Mouse (Mus musculus) R1 (cell line): ENCODE measurements around the gene Clic5.
A peak's percentile ranks its signal among the peaks of the same experiment; 100 is the strongest.
"Not testable (repeated sequence)": the region's sequence is repeated elsewhere in the genome, so short reads cannot be mapped to it uniquely, and the experiment has no call there.

Source experiments
- DNase-seq: peaks from one replicate; pipeline ENCODE4 v3.0.0-alpha.2; 2018; ENCODE audit warnings: low read depth, low spot score

Gene Clic5

DNA sequence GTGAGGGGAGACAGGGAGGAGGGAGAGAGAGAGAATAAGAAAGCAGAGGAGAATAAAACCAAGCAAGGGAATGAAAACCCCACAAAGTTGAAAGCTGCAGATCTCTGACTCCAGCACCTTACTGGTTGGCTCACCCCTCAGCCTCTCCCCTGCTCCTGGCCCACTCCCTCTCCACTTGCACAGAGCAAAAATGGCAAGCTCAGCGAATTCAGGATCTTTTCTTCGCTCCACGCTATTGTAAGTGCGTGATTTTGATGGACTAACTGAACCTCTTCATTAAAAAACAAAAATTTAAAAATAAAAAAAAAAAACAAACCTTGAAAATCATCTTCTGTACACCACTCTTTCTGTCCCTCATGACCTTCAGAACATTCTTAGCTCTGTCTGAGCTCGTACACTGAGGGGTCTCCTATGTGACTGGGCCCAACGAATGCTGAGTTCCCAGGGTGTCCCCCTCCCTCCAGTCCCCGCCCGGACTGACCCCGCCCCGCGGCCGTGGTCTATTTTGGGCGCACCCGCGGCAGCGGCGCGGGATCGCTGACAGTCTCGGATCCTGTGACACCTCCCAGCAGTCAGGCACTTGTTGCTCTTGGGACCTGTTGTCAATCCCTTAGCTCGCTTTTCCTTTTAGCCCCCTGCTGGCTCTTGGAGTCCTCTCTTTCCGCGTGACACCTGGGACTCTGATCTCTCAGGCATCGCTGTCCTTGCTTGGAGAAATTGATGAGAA, at the start of gene Clic5:
TSS of gene Clic5 (plus strand) at position 543 of the 727 bp plus-strand sequence.
- DNase-seq = peak; percentile 55

DNA sequence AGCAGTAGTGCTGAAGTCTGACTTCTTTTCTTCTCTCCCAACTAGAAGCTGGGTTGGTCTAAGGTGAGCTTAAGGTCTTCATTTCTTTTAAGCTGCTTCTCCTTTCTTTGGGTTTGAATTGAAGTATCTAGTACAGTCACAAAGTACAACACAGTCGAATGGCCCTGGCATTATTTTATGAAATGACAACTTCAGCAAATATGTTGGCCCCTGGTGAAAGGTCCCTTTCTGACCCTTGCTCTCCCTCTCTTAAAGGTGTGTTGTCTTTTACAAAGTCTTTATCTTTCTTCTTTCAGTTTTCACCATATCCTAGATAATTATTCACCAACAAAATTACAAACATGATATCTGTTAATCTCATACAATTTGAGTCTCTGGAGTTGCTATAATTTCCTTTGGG, 42.6 kb upstream of the Clic5 start:
- no peak for DNase-seq

GRCm38 (mm10) chr17:44148109-44148846, 40.1 kb upstream of the Clic5 start:
- no peak for DNase-seq

DNA sequence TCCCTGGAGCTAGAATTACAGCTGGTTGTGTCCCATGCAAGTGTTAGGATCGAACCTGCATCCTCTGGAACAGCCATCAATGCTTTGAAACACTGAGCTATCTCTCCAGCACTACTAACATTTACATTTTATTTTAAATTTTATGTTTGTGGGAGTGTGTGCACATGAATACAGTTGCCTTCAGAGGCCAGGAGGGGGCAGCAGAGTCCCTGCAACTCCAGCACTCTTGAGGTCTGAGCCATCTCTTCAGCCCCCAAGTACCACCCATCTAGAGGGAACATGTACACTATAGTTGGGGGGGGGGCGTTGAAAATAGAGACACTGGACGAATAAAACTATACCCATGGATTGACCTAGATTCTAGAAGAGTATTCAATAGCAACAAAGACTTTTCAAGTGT, 37.3 kb upstream of the Clic5 start:
- DNase-seq = peak; percentile 55

DNA sequence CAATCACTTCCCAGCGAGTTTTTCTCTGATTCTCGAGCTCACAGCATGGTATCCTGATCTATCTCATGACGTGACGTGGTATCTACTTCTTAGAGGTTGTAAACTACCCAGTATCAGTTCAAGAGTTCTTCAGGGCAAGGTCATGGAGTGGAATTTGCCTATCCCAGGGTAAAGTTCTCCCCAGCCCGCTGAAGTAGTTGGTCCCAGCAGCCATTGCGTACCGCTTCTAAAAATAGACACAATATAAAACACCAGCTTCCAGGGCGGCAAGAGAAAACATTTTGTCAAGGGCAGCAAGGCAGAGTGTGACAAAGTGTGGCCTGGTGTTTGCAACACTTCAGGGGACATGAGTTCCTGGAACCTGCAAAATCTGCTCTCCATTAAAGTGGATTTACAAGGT, 36.5 kb upstream of the Clic5 start:
- no peak for DNase-seq

- no peak for DNase-seq
These were observed 34.5 kb upstream of the Clic5 start for GRCm38 (mm10) chr17:44153871-44154270.

- DNase-seq = no peak
These were observed 33.2 kb upstream of the Clic5 start for GRCm38 (mm10) chr17:44155204-44155603.

DNA sequence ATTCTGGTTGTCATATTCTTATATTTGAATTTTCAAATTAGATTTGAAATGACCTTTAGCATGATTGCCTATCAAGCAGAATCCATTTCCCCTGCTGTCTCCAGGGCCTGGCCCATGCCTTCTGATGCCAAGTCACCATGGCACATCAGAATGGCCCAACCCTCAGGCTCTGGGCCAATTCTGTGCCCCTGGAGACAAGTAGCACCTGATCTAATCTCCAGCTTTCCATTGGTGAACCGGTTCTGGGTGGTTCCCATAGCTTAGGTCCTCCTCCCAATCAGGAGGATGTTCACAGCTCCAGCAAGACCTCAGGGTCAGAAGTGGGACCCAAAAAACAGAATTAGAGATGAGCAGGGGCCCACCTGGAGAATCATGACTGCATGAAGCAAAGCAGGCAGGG, 30.2 kb upstream of the Clic5 start:
- DNase-seq = no peak

- DNase-seq = no peak
These were observed 27.9 kb upstream of the Clic5 start for GRCm38 (mm10) chr17:44160449-44160848.

DNA sequence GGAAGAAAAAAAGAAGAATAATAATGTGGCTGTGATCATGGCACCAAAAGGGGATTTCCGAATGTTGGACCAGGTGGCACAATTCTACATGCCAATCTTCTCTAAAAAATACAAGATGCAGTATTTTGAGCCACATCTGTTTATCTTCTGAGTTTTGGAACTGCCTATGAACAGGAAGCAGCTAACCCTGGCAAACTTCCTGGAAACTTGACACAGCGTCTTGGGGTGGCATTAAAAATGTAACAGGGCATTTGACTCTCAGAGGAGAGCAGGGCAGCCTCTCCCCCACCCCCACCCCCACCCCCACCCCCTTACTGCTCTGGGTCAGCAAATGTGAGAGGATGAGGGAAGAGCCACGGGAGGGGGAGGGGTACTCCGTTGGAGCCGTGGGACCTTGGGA, 25.9 kb upstream of the Clic5 start:
- no peak for DNase-seq

DNA sequence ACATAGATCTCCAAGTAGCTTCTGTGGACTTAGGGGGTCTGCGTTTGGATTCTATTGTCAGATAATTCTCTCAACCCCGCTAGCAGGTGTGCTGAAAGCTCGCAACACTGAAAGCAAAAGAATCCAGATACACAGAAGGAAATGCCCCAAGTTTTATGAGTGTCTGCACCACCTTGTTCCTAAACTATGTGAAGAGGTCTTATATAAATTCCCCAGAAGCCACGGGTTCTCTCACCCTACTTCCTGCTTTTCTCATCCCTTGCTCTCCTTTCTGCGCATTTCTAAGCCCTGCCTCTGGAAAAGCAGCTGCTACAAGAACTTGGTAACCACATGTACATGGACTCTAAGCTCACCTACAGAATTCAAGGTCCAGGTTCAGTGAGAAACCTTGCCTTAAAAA, 25.4 kb upstream of the Clic5 start:
- DNase-seq = no peak

DNA sequence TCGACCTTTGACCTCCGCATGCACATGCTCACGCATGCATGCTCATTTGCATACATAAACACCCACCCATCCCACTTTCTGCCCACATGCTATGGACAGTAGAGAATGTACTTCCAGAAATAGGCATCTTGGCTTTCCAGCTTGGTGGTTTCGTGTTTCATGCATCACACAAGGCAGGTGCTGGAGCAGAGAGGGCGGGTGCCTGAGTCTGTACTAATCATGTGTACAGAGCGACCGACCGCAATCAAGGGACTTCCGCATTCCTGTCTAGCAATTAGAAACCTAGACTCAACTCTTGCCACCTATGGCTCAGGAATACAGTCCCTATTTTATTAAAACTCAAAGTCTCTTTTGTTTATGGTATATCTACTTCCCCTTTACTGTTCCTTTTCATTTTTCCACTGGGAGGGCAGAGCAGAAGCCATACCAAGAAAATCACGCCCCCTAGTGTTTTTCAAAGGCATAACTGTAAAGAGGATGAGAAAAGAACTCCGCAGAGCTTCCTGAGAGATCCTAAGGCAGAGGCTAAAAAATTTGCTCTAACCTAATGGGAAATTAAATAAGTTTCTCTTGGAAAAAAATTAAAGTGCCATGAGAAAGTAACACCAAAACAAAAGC, 22.5 kb upstream of the Clic5 start:
- DNase-seq = peak; percentile 61

DNA sequence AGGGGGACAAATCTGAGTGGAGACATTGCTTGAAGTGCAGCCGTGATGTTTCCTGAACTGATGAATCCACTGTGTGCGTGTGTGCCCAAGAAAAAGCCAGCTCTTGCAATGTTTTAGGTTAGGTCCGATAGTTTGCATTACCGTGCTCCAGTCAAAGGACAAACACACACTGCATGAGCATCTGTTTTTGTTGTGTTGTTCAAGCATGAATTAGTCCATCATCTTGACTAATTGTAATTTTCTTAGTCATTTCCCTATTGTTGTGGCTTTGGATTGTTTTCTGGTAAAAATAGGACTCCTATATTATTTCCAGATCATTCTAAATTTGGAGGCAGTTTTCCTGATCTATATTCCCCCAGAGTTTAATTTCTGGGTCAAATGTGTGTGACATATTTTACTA, 18.7 kb upstream of the Clic5 start:
- DNase-seq = no peak

GRCm38 (mm10) chr17:44170316-44170715, 18.1 kb upstream of the Clic5 start:
- no peak for DNase-seq

GRCm38 (mm10) chr17:44171930-44172329, 16.5 kb upstream of the Clic5 start:
- peak; percentile 57 for DNase-seq

DNA sequence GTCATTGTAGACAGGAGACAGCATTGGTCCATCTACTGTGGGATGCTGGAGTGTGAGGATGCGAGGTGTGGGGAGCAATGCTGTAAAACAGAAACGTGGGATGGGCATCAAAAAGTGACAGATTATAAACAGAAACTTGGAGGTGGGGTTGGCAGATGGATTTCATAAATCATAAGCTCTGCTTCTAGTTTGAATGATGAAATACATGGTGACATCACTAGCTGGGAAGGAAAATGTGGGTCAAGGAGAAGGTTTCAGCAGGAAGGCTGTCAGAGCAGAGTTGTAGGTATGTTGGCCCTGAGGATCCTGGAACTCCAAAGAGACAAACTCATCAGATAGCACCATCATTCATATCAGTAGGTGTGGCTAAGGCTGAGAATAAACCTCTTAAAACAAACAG, 15.0 kb upstream of the Clic5 start:
- no peak for DNase-seq

DNA sequence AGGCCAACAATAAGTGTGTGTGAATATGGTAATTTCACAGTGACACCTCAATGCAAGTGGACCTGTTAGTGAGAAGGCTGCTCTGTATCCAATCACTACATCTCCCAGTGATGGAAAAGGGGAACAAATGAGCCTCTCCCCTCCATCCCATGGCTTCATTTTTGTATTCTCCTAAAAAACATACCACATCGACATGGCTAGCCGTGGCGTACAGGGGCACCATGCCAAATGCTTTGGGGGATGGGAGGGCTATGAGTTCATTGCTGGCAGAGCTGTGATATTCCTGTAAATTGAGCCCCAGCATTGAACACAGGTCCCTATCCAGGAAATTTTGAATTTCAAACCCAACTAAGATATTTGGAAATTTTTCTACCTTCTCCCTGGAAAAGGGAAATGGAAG, 11.1 kb upstream of the Clic5 start:
- DNase-seq = no peak

DNA sequence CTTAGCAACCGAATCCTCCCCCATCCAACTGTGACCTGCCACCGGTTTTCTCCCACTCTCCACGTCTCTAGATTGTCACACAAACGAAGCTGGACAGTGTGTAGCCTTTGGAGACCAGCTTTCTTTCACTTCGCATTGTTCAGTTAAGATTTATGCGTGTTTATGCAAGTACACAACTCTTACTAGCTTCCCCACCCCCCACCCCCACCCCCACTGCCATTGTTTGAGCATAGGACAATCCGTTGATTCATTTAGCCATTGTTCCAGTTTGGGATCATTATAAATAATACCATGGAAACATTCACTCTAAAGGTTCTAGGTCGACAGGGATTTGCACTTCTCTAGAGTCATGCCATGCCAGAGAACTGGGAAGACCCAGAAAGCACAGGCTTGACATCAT, 7.0 kb upstream of the Clic5 start:
- DNase-seq = peak; percentile 49

DNA sequence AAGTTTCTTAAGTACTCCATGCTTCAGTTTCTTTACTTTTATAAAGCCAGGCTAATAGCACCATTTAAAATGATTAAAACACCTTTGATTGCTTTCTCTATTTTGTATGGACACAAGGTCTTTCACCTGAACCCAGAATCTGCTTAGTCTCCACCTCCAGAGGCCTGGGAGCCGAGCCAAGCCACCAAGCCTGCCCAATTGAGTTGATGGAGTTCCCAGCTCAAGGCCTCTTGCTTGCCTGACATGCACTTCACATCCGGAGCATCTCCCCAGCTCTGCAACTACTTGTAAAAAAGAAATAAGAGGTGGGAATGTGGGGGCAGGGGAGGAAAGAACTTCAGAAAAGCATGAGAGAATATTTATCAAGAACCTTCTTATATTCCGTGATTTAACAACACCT, 1.5 kb upstream of the Clic5 start:
- no peak for DNase-seq

DNA sequence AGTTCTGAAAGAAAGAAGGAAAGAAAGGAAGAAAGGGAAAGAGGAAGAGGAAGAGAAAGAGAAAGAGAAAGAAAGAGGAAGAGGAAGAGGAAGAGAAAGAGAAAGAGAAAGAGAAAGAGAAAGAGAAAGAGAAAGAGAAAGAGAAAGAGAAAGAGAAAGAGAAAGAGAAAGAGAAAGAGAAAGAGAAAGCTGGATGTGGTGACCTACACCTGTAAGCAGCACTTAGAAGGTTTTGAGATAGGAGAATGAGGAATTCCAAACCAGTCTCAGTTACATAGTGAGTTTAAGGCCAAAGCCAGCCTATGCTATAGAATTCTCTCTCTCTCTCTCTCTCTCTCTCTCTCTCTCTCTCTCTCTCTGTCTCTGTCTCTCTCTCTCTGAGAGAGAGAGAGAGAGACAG, 847 bp upstream of the Clic5 start:
- not testable (repeated sequence) for DNase-seq

- DNase-seq = no peak
These were observed 373 bp downstream of the Clic5 start for GRCm38 (mm10) chr17:44188769-44189145.

DNA sequence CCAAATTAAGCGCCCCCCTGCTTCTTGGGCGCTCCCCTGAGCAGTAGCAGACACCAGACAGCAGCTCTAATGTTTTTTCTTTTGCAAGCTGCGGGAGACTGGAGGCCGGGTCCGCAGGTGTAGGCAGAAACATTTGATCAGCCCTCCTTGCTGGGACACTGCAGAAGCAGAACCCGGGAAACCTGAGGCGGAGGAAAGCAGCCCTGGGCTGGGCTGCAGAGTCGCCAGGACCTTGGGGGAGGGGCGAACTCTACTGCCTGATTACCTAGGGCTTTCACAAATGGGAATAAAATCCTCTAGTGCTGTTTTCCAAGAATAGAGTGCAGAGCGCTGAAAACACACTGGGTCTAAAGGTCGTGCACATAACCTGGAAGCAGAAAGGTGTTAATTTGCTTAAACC, 1.3 kb downstream of the Clic5 start:
- peak; percentile 39 for DNase-seq

DNA sequence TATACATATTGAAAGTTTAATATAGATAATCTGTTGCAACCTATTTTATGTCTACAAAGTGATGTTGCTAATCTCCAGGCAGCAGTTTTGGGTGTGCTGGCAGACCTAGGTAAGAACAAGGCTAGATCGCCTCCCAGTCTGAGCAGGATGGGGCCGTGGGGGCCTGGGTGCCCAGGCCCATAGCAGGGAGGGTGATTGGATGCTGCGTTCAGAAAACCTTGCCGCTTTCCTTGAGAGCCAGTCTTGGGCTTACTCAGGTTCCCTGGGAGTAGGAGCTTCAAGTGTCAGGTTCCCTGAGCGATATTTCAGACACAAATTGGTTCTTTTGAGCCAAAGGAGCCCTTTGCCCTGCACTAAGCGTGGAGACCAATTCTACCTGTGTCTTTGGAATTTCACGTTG, 1.9 kb downstream of the Clic5 start:
- DNase-seq = no peak
